Mouse (Mus musculus): ENCODE results near the gene Hhipl2. TPM values are rescaled to one million over a fixed set of nuclear protein-coding genes. Genes with fewer than 3 reads are reported as not detected.
"Not testable (repeated sequence)": the region's sequence is repeated elsewhere in the genome, so short reads cannot be mapped to it uniquely, and the experiment has no call there.

Hhipl2 gene
- total RNA-seq (2021) = not detected
- long read RNA-seq, experiment 1 = 0 reads
- long read RNA-seq, experiment 2 = 0 reads

DNA sequence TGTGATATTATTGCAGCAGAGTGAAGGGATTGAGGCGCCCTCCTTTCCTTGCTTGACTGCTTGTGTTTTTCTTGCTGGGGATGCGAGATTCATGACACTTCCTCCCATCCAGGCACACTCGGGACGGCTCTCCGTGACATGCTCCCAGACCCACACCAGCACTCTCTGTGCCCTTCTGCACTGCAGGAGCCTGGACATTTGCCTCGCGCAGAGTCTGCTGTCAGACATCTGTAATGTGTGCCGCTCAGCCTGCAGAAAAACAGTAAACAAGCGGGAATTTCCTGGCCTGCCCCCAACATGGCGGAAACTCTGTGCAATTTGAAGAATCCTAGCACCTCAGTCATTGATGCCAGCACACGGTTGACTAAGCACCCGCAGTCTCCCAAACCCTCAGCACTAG is at the start of gene Hhipl2:
Gene Hhipl2 (plus strand): TSS at position 343 of the 400 bp plus-strand sequence.
- no peak for DNase-seq

DNA sequence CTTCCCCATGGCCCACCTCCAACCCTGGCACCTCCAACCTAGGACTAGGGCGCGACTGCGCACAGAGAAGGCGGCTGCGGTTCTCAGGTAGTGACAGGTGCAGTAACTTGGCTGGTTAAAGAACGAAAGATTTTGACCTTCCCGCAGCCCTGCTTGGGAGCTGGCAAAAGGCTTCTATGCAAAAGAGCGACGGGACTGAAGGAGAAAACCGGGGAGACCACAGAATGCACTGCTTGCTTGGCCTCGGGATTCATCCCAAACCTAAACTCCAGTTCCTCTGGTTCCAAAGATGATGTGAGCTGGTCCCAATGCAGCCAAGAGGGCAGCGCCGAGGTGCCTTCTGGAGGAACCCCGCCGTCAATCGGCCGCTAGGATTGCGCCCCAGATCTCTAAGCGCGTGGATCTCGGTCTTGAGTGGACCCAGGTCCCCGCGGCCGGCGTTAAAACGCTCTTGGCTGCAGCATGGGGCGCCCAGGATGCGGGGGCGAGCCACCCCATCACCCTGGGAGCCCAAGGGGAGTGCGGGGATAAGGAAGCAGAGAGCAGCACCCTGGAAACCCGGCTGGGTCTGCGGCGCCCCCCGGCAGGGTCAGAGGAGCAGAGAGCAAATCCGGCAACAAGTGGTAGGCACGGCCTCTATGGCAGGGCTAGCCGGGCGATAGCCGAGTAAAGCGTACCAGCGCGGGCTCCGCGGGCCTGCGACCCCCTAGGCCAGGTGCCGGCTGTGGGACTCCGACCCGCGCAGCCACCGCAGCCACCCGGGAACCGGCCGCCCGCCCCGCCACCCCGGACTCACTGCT is 49.2 kb upstream of the Hhipl2 start:
- peak in 1 of 2 experiments; percentile 17 for DNase-seq

- DNase-seq = peak; percentile 94 to 96
Observed at GRCm38 (mm10) chr1:183369427-183370014, 48.5 kb upstream of the Hhipl2 start, which contains the start of gene Mia3. Mia3 (minus strand) TSS chr1:183369553.

DNA sequence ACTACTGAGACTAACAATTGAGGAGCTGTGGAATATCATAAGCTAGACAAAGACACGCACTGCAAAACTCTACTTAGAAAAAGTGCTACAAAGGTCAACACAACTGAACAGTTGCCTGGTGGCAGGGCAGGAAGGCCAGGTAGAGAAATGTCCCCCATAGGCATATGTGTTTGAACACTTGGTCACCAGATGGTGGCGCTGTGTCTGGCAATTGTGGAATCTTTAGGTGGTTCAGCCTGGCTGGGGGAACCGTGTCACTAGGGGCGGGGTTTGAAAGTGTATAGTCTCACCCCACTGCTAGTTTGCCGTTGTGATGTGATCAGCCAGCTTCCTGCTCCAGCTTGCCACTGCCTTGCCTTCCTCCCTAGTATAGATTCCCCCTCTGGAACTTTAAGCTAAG is 43.3 kb upstream of the Hhipl2 start:
- no peak for DNase-seq

- DNase-seq = no peak
Observed at GRCm38 (mm10) chr1:183377045-183377444, 41.0 kb upstream of the Hhipl2 start.

DNA sequence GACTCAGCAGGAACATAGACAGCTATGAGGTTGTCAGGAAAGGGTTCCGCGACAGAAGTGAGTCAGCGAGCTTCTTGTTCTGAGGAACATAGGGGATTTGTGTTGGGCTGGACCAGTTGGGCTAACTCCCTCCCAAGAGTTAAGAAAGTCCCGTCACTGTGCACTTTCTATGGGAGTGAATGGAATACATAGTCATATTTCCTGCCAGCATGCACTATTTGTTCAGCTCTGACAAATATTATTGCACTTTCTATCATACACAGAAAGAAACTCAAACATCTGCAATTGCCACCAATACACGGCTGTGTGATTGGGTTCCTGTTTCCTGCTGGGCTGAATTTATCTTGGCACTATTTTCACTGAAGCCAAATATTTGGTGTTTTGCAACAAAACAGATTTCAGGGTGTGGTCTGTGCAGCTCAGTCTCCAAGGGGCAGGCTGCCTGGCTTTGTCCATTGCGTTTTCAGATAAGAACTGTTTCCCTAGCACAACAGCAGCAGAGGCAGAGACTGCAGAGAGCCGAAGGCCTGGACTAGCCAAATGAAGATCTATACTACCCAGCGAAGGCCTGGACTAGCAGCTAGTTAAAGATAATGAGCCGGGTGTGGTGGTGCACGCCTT is 39.6 kb upstream of the Hhipl2 start:
- DNase-seq = peak; percentile 64 to 79

- DNase-seq = not testable (repeated sequence)
Observed at GRCm38 (mm10) chr1:183379376-183379775, 38.6 kb upstream of the Hhipl2 start.

GRCm38 (mm10) chr1:183381816-183382215 is 36.2 kb upstream of the Hhipl2 start:
- DNase-seq = no peak

DNA sequence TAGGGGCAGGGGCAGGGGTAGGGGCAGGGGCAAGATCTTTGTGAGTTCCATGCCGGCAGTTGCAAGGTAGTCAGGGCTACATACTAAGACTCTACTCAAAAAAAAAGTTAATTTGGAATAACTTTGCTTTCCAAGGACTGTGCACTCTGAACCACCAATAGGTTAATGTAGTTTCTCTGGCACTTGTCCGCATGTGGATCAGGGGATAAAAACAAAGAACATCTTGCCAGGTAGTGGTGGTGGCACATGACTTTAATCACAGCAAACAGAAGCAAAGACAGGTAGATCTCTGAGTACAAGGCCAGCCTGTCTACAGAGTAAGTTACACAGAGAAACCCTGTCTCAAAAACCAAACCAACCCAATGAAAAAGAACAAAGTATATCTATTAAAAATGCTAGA is 35.4 kb upstream of the Hhipl2 start:
- no peak for DNase-seq

DNA sequence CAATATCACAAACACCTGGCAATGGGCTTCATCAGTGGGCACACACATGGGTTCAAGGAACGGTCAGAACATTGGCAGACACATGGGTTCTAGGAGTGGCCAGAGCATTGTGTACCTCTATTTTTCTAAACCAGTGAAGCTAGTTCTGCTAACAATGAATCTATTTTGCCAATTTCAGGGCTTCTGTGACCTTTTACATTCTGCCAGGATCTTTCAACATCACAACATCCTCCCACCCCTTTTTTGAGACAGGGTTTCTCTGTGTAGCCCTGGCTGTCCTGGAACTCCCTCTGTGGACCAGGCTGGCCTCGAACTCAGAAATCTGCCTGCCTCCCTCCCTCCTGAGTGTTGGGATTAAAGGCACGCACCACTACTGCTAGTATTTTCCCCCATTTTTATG is 30.6 kb upstream of the Hhipl2 start:
- not testable (repeated sequence) for DNase-seq

- peak; percentile 93 for DNase-seq
Observed at GRCm38 (mm10) chr1:183388426-183389406, 29.3 kb upstream of the Hhipl2 start, which contains the start of gene Taf1a. Taf1a (plus strand) TSS chr1:183388981.

GRCm38 (mm10) chr1:183403396-183403795 is 14.6 kb upstream of the Hhipl2 start:
- no peak for DNase-seq

GRCm38 (mm10) chr1:183414081-183414727 is 3.8 kb upstream of the Hhipl2 start:
- no peak for DNase-seq

DNA sequence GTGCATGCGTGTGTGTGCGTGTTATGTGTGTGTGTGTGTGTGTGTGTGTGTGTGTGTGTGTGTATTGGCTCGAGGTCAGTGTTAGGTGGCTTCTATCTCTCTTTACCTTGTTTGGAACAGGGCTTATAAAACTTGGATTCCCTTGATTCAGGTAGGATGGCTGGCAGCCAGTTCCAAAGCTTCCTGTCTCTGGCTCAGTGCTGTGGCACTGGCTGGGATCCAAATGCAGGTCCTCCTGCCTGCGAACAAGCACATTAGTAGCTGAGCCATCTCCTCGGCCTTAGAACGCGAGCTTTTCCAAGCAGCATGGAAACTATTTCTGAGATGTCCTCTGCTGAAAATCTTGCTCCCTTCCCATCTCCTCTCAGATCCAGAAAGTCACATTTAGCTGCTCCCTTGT is 1.7 kb downstream of the Hhipl2 start:
- no peak for DNase-seq

DNA sequence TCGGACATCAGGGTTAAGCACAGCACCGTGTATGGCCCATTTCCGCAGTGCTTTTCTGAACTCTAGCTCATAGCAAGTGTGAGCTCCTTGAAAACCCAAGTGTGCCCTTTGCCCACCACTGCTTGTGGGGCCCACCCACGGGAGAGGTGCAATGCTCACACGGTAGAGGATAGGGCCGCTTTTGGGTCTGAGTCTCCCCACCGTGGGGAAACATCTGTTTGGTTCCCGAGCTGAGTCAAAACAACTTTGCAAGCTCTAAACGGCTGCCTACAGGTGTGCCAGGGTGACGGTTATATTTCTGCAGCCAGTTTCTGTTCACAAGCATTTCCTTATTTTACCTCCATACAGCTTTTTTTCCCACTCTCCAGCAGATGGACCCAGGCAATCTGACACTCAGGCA is 2.3 kb downstream of the Hhipl2 start:
- no peak for DNase-seq

- no peak for DNase-seq
Observed at GRCm38 (mm10) chr1:183424100-183424499, 6.1 kb downstream of the Hhipl2 start.

DNA sequence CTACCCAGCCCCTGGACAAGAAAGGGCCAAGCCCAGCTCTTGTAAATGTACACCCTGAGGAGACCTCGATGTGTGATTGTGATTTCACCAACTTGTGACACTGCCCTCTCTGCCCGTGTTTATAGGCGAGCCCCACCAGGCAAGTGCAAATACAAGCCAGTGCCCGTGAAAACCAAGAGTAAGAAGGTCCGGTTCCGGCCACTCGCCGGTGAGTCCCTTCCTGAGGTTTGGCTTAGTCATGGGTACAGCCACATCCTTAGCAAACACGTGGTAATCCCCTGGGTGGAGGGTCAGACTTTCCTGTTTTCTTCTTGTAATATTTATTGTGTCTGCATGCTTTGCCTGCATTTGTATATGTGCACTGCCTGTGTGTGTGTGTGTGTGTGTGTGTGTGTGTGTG is 16.9 kb downstream of the Hhipl2 start:
- DNase-seq = no peak

DNA sequence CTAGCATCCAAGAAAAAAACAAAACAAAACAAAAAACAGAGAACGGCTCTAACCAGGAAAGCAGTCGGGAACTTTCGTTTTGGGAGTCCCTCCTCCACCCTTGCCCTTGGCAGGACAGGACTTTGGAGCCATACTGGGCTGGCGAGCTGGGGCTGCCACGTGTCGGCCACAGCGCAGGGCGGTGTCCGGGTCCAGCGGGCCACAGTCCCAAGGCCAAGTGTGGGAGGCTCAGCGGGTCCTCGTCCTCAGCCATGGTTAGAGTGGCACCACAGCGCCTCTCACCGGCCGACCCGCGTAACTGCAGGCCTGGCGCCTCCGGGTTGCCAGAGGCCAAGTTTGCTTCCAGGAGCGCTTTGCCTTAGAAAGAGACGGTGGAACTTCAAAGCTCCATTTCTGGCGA is 21.0 kb downstream of the Hhipl2 start:
- peak; percentile 92 to 93 for DNase-seq

GRCm38 (mm10) chr1:183442015-183442774 is 24.2 kb downstream of the Hhipl2 start:
- peak; percentile 76 to 87 for DNase-seq

GRCm38 (mm10) chr1:183453066-183453465 is 35.1 kb downstream of the Hhipl2 start:
- DNase-seq = no peak

Measured in heart, adult 18-20 months (tissue).